Mouse (Mus musculus): ENCODE measurements around the gene Dnajc16. TPM values are rescaled to one million over a fixed set of nuclear protein-coding genes. Genes with fewer than 3 reads are reported as not detected.

Dnajc16 gene
- polyA plus RNA-seq, 1 experiment = 27.3 TPM

GRCm38 (mm10) chr4:141794152-141794535 is 3.4 kb upstream of the Dnajc16 start:
- Histone ChIP-seq H3K4me3 (replicated peaks; ENCODE audit: insufficient read depth, low read depth, low read length) (peak overlapping the region; percentile 76), H3K27ac (ENCODE audit: insufficient read depth, low read length) (peak overlapping the region; percentile 25; the same call in 1 of the 2 replicates), H3K4me1 (ENCODE audit: control insufficient read depth, insufficient read depth, low read length) (peaks cover 4% of the 10 kb centered on the region; the same call in 1 of the 2 replicates), H3K27me3 (ENCODE audit: control insufficient read depth, insufficient read depth, low read length) (no peaks in the 10 kb centered on the region)
- TF ChIP-seq CTCF (IDR thresholded peaks at IDR 0.05; ENCODE audit: borderline replicate concordance, insufficient read depth, low read depth, low read length) (no peak), POLR2A (IDR thresholded peaks at IDR 0.05; ENCODE audit: borderline replicate concordance, insufficient read depth, low read length) (no peak)
- 4% methylated on average over 5 of the region's 5 CpGs for WGBS
- DNase-seq = no peak

GRCm38 (mm10) chr4:141793282-141794151 is 2.8 kb upstream of the Dnajc16 start, which contains the start of gene Casp9:
Casp9 (plus strand) TSS chr4:141793612.
- peak within 1 kb of the TSS; percentile 49 for H3K27ac ChIP-seq (ENCODE audit: insufficient read depth, low read length)
- peak within 1 kb of the TSS; percentile 76 for H3K4me3 ChIP-seq (replicated peaks; ENCODE audit: insufficient read depth, low read depth, low read length)
- peak; percentile 65; the same call in 1 of the 2 replicates for TF ChIP-seq POLR2A (IDR thresholded peaks at IDR 0.05; ENCODE audit: borderline replicate concordance, insufficient read depth, low read length)
- TF ChIP-seq CTCF (IDR thresholded peaks at IDR 0.05; ENCODE audit: borderline replicate concordance, insufficient read depth, low read depth, low read length) = no peak
- peak; percentile 96 to 98 for DNase-seq
- 1% methylated on average over 72 of the region's 80 CpGs for WGBS
- H3K27me3 ChIP-seq (ENCODE audit: control insufficient read depth, insufficient read depth, low read length) = no peaks in the 10 kb centered on the region
- H3K4me1 ChIP-seq (ENCODE audit: control insufficient read depth, insufficient read depth, low read length) = peaks cover 4% of the 10 kb centered on the region; the same call in 1 of the 2 replicates

- no peak for DNase-seq
- H3K27me3 ChIP-seq (ENCODE audit: control insufficient read depth, insufficient read depth, low read length) = no peaks in the 10 kb centered on the region
- TF ChIP-seq POLR2A (IDR thresholded peaks at IDR 0.05; ENCODE audit: borderline replicate concordance, insufficient read depth, low read length) = no peak
- no peak for TF ChIP-seq CTCF (IDR thresholded peaks at IDR 0.05; ENCODE audit: borderline replicate concordance, insufficient read depth, low read depth, low read length)
- H3K4me1 ChIP-seq (ENCODE audit: control insufficient read depth, insufficient read depth, low read length) = peaks cover 4% of the 10 kb centered on the region; the same call in 1 of the 2 replicates
- H3K4me3 ChIP-seq (replicated peaks; ENCODE audit: insufficient read depth, low read depth, low read length) = peak overlapping the region; percentile 76
- H3K27ac ChIP-seq (ENCODE audit: insufficient read depth, low read length) = peak overlapping the region; percentile 49
- WGBS = 9% methylated on average over 10 of the region's 10 CpGs
Observed at GRCm38 (mm10) chr4:141792554-141793281, 2.0 kb upstream of the Dnajc16 start.

- no peak overlapping the region for H3K27ac ChIP-seq (ENCODE audit: insufficient read depth, low read length)
- H3K4me1 ChIP-seq (ENCODE audit: control insufficient read depth, insufficient read depth, low read length) = peaks cover 4% of the 10 kb centered on the region; the same call in 1 of the 2 replicates
- TF ChIP-seq POLR2A (IDR thresholded peaks at IDR 0.05; ENCODE audit: borderline replicate concordance, insufficient read depth, low read length) = no peak
- no peak for TF ChIP-seq CTCF (IDR thresholded peaks at IDR 0.05; ENCODE audit: borderline replicate concordance, insufficient read depth, low read depth, low read length)
- peak; percentile 44 to 77 for DNase-seq
- 34% methylated on average over 8 of the region's 8 CpGs for WGBS
- H3K4me3 ChIP-seq (replicated peaks; ENCODE audit: insufficient read depth, low read depth, low read length) = no peak overlapping the region
- no peaks in the 10 kb centered on the region for H3K27me3 ChIP-seq (ENCODE audit: control insufficient read depth, insufficient read depth, low read length)
Observed at GRCm38 (mm10) chr4:141791951-141792350, 1.2 kb upstream of the Dnajc16 start.

- H3K27ac ChIP-seq (ENCODE audit: insufficient read depth, low read length) = no peak overlapping the region
- 87% methylated on average over 7 of the region's 7 CpGs for WGBS
- no peak for TF ChIP-seq CTCF (IDR thresholded peaks at IDR 0.05; ENCODE audit: borderline replicate concordance, insufficient read depth, low read depth, low read length)
- no peak for TF ChIP-seq POLR2A (IDR thresholded peaks at IDR 0.05; ENCODE audit: borderline replicate concordance, insufficient read depth, low read length)
- DNase-seq = no peak
- H3K27me3 ChIP-seq (ENCODE audit: control insufficient read depth, insufficient read depth, low read length) = no peaks in the 10 kb centered on the region
- peaks cover 4% of the 10 kb centered on the region; the same call in 1 of the 2 replicates for H3K4me1 ChIP-seq (ENCODE audit: control insufficient read depth, insufficient read depth, low read length)
- no peak overlapping the region for H3K4me3 ChIP-seq (replicated peaks; ENCODE audit: insufficient read depth, low read depth, low read length)
Observed at GRCm38 (mm10) chr4:141791486-141791885, 755 bp upstream of the Dnajc16 start.

- TF ChIP-seq CTCF (IDR thresholded peaks at IDR 0.05; ENCODE audit: borderline replicate concordance, insufficient read depth, low read depth, low read length) (no peak), POLR2A (IDR thresholded peaks at IDR 0.05; ENCODE audit: borderline replicate concordance, insufficient read depth, low read length) (no peak)
Observed at GRCm38 (mm10) chr4:141789564-141790218, 1.0 kb downstream of the Dnajc16 start.

GRCm38 (mm10) chr4:141787462-141787861 is 3.3 kb downstream of the Dnajc16 start:
- Histone ChIP-seq H3K27me3 (ENCODE audit: control insufficient read depth, insufficient read depth, low read length) (no peaks in the 10 kb centered on the region), H3K4me1 (ENCODE audit: control insufficient read depth, insufficient read depth, low read length) (no peaks in the 10 kb centered on the region), H3K27ac (ENCODE audit: insufficient read depth, low read length) (no peak overlapping the region), H3K4me3 (replicated peaks; ENCODE audit: insufficient read depth, low read depth, low read length) (no peak overlapping the region)
- TF ChIP-seq POLR2A (IDR thresholded peaks at IDR 0.05; ENCODE audit: borderline replicate concordance, insufficient read depth, low read length) = no peak
- no peak for TF ChIP-seq CTCF (IDR thresholded peaks at IDR 0.05; ENCODE audit: borderline replicate concordance, insufficient read depth, low read depth, low read length)
- no peak for DNase-seq
- WGBS = 82% methylated on average over 7 of the region's 7 CpGs

More at GRCm38 (mm10) chr4:141789564-141790218, 1.0 kb downstream of the Dnajc16 start:
- DNase-seq = no peak
- WGBS = 41% methylated on average over 3 of the region's 3 CpGs
- Histone ChIP-seq H3K4me1 (ENCODE audit: control insufficient read depth, insufficient read depth, low read length) (no peaks in the 10 kb centered on the region), H3K27ac (ENCODE audit: insufficient read depth, low read length) (peak overlapping the region; percentile 20; the same call in 1 of the 2 replicates), H3K27me3 (ENCODE audit: control insufficient read depth, insufficient read depth, low read length) (no peaks in the 10 kb centered on the region), H3K4me3 (replicated peaks; ENCODE audit: insufficient read depth, low read depth, low read length) (peak overlapping the region; percentile 63)
